Mouse (Mus musculus): ENCODE results near the gene Tdrd6. TPM values are rescaled to one million over a fixed set of nuclear protein-coding genes. Genes with fewer than 3 reads are reported as not detected.
A peak's percentile ranks its signal among the peaks of the same experiment; 100 is the strongest.

Tdrd6 gene
- total RNA-seq (2014; fragmentation: Nextera tagmentation) (not detected in 2 replicates), total RNA-seq (2017) (not detected in 2 replicates)

- ATAC-seq (replicated peaks; ENCODE audit: poor library complexity, severe bottlenecking), result peak; percentile 52
These were observed at the start of gene Tdrd6 for GRCm38 (mm10) chr17:43629496-43630426. Gene Tdrd6, minus strand, starts transcription at chr17:43630299.

GRCm38 (mm10) chr17:43677317-43677716 lies 47.2 kb upstream of the Tdrd6 start:
- ATAC-seq (replicated peaks; ENCODE audit: poor library complexity, severe bottlenecking), result no peak

- ATAC-seq (replicated peaks; ENCODE audit: poor library complexity, severe bottlenecking), result no peak
These were observed 46.1 kb upstream of the Tdrd6 start for GRCm38 (mm10) chr17:43676241-43676640.

DNA sequence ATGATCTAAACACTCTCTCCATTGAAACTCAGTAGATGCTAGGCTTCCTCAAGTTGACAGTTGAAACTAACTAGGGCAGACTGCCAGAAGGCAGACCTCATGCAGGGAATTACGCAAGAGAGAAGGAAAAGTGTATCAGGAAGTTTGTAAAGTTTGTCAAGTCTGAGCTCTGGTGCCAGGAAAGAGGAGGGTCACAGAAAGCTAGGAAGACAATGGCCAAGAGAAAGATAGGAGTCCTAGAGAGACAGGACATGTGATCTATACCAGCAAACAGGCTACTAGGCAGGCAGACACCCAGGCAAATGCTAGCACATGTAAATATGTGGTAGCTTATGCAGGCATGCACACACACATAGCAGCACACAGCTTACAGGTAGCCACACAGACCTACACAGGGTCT lies 45.1 kb upstream of the Tdrd6 start:
- ATAC-seq (replicated peaks; ENCODE audit: poor library complexity, severe bottlenecking), result peak; percentile 96

- ATAC-seq (replicated peaks; ENCODE audit: poor library complexity, severe bottlenecking), result no peak
These were observed 41.8 kb upstream of the Tdrd6 start for GRCm38 (mm10) chr17:43671907-43672306.

- ATAC-seq (replicated peaks; ENCODE audit: poor library complexity, severe bottlenecking), result no peak
These were observed 39.1 kb upstream of the Tdrd6 start for GRCm38 (mm10) chr17:43669145-43669695.

- ATAC-seq (replicated peaks; ENCODE audit: poor library complexity, severe bottlenecking), result no peak
These were observed 37.3 kb upstream of the Tdrd6 start, which contains the start of gene Cyp39a1 for GRCm38 (mm10) chr17:43667290-43667843. Gene Cyp39a1, plus strand, starts transcription at chr17:43667425.

GRCm38 (mm10) chr17:43666576-43667289 lies 36.6 kb upstream of the Tdrd6 start, which contains the start of gene Slc25a27:
Gene Slc25a27, minus strand, starts transcription at chr17:43667214.
- peak; percentile 97 for ATAC-seq (replicated peaks; ENCODE audit: poor library complexity, severe bottlenecking)

DNA sequence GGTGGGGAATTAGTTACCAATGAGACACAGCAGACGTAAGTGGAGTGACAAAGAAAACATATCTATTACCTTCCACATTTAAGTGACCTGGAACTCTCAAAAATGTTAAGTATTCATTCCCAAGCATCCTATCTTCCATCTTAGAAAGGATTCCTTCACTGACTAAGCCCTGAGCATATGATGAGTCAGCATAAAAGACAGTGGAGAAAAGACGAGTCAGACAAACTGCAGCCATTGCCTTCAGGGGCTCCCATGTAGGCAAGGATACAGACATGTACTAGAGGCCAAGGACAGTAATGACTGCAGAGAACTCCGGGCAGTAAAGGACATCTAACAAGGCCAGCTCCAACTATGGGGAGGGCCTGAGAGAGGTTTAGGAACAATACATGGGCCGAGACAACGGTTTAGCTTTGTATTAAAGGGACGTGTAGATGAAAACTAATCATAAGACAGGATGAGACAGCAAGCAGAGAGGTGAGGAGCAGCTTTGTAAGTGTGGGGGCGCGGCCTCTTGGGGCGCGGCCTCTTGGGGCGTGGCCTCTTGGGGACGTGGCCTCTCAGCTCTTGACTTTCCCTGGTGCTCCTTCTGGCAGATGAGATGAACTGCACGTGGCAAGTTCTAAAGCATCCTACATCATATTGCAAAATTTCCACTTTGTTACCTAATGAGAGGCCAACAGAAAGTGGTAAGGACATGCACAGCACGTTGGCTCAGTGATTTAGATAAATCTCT lies 21.4 kb upstream of the Tdrd6 start:
- ATAC-seq (replicated peaks; ENCODE audit: poor library complexity, severe bottlenecking), result peak; percentile 76

DNA sequence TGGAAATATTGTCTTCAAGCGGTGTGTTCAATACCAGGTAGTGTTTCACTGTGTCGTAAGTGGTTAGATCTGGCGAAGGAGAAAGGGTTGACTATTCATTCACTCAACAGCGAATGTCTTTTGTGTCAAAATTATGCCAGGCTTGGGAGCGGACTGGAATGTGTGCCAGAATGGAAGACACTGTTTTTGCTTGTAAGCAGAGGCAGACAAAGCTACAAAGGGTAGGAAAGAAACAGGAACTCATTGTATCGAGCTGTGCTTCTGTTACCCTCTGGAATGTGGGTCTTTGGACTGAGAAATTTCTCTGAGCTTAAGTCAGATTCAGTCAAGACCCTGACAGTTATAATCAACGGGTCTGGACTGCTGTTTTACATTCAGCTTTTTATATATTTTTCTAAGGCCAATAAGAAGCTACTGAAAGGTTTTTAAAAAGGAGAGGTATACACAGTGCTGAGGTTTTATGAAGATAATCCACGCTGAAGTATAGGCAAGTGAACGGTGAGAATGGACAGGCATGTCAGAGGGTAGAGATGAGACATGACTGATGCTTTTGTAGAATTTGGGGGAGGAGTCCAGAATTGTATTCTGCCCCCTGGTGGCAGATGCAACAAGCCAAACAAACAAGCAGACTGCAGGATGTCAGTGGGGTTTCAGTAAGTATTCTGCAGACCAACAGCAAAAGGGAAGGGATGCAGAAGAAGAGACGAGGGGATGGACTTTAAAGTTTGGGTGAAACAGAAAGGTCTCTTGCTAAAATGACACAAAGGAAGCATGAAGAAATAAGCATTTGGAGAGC lies 19.7 kb upstream of the Tdrd6 start:
- ATAC-seq (replicated peaks; ENCODE audit: poor library complexity, severe bottlenecking), result peak; percentile 49

GRCm38 (mm10) chr17:43646925-43647324 lies 16.8 kb upstream of the Tdrd6 start:
- no peak for ATAC-seq (replicated peaks; ENCODE audit: poor library complexity, severe bottlenecking)

- ATAC-seq (replicated peaks; ENCODE audit: poor library complexity, severe bottlenecking), result peak; percentile 40; the same call in 1 of the 2 replicates
These were observed 15.0 kb upstream of the Tdrd6 start for GRCm38 (mm10) chr17:43645136-43645535.

GRCm38 (mm10) chr17:43644375-43644774 lies 14.3 kb upstream of the Tdrd6 start:
- peak; percentile 89 for ATAC-seq (replicated peaks; ENCODE audit: poor library complexity, severe bottlenecking)

- no peak for ATAC-seq (replicated peaks; ENCODE audit: poor library complexity, severe bottlenecking)
These were observed 13.1 kb upstream of the Tdrd6 start for GRCm38 (mm10) chr17:43643191-43643590.

DNA sequence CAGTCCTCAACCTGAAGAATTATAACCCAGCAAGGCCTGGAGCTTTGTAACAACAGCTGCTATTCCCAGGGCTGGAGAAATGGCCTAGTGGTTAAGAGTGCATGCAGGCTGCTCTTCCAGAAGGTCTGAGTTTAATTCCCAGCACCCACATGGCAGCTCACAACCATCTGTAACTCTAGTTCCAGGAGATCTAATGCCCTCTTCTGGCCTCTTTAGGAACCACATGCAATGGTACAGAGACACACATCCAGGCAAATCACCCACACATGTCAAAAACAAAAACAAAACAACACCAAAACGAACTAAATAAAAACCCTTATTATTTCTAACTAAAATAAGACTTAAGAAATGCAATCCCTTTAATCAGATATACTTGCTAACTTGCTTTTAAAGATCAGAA lies 10.7 kb upstream of the Tdrd6 start:
- no peak for ATAC-seq (replicated peaks; ENCODE audit: poor library complexity, severe bottlenecking)

GRCm38 (mm10) chr17:43637146-43637545 lies 7.0 kb upstream of the Tdrd6 start:
- ATAC-seq (replicated peaks; ENCODE audit: poor library complexity, severe bottlenecking), result no peak

DNA sequence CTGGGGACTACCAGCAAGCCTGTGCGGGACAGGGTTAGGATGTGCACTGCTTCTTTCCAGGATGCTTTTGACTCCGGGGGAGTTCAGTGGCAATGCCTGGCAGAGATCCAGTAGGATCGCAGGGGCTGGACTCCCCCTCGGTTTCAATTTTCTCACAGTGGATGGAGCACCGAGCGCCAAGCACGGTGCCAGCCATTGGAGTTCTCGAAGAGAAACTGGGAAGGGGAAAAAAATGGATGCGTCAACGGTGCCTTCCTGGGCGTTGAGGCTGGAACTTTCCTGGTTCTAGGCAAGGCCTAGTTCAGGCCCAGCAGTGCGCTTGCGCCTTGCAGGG lies 295 bp upstream of the Tdrd6 start:
- no peak for ATAC-seq (replicated peaks; ENCODE audit: poor library complexity, severe bottlenecking)

DNA sequence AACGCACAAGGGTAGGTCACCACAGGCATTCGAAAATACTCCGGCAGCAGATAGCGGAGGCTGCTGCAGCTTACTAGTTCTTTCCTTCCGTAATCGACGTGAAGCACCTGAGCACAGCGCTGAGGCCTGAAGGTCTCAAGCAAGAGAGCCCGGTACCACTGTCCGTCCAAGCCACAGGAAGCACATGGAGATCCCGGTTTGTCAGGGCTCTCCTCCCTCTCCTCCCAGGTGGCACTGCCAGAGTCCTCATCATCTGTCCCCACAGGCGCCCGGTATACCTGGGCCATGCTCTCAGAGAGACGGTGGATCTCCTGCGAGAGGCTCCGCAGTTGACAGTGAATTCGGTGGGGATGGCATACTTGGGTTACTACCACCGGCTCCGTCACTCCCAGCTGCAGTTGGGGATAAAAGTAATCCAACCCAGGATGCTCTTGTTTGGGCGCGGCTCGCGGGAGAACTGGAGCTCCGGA lies 1.0 kb downstream of the Tdrd6 start:
- no peak for ATAC-seq (replicated peaks; ENCODE audit: poor library complexity, severe bottlenecking)

DNA sequence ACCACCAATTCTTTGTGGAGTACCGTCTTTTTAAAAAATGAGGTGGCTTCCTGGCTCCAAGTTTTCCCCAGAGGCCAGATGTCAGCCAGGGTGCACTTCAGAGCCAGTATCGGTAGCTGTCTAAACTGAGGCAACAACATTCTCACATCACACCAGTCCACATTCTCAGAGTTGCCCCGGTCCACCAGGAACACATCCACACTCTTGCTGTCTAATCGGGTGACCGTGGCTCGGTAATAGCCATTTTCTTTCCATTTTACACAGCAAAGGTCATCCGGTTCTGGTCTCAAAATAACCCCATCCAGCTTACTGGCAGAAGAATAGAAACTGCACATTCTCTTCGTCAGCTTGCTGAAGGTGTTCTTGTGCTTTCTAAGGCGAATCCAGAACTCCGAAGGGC lies 1.9 kb downstream of the Tdrd6 start:
- no peak for ATAC-seq (replicated peaks; ENCODE audit: poor library complexity, severe bottlenecking)

Measured in granulocyte monocyte progenitor cell, adult 5-6 weeks (primary cell).